Mouse (Mus musculus) heart, embryonic 16.5 days (tissue): ENCODE measurements around the gene Otop1. TPM values are rescaled to one million over a fixed set of nuclear protein-coding genes. Genes with fewer than 3 reads are reported as not detected.

ENCODE experiments used
- polyA plus RNA-seq: library from polyadenylated mRNA; unstranded; fragments of >200 nt; fragmentation: Nextera tagmentation; extraction: Ambion mirVana; gene quantifications from 2 replicates; pipeline ENCODE4 v1.2.1, GENCODE M21; 2015

Gene Otop1
- polyA plus RNA-seq, 1 experiment from 2014 or later, result not detected

Other genes starting within 250 kb of the Otop1 start
- 29.8 and 30.3 TPM in 2 replicates for gene Stx18, start 237.2 kb upstream of the Otop1 start, polyA plus RNA-seq
- 17.1 and 18.1 TPM in 2 replicates for gene Nsg1, start 116.1 kb upstream of the Otop1 start, polyA plus RNA-seq
- gene Zbtb49, start 55.5 kb upstream of the Otop1 start, polyA plus RNA-seq, result 8.0 and 8.1 TPM in 2 replicates
- 40.1 and 53.7 TPM in 2 replicates for gene Lyar, start 55.5 kb upstream of the Otop1 start, polyA plus RNA-seq
- 41.4 and 43.2 TPM in 2 replicates for gene Tmem128, start 15.8 kb upstream of the Otop1 start, polyA plus RNA-seq
- gene Drd5, start 43.4 kb downstream of the Otop1 start, polyA plus RNA-seq, result 0.08 TPM in 1 of 2 replicates, not detected in the other
- gene Slc2a9, start 227.2 kb downstream of the Otop1 start, polyA plus RNA-seq, result 0.62 and 0.64 TPM in 2 replicates